Mouse (Mus musculus): ENCODE results near the gene Cuedc1.

- TF ChIP-seq GATA1 (IDR thresholded peaks at IDR 0.05; ENCODE audit: borderline replicate concordance, low read length) (no peak), FLI1 (IDR thresholded peaks at IDR 0.05; ENCODE audit: low read length) (no peak)
These were observed 129.4 kb downstream of the Cuedc1 start for GRCm38 (mm10) chr11:88227001-88227957.
